Mouse (Mus musculus): Measurements from ENCODE around the gene Ascc3. TPM values are rescaled to one million over a fixed set of nuclear protein-coding genes. Genes with fewer than 3 reads are reported as not detected.

Gene Ascc3
- polyA plus RNA-seq (2014; fragmentation: Nextera tagmentation; extraction: Ambion mirVana) = 20.3 and 25.9 TPM in 2 replicates

GRCm38 (mm10) chr10:50592355-50593293 is at the start of gene Ascc3:
Ascc3 (plus strand) TSS chr10:50592669.
- WGBS = under 1% methylated on average over 75 of the region's 79 CpGs
- H3K4me1 ChIP-seq (replicated peaks; ENCODE audit: control insufficient read depth, insufficient read depth, low read length) = no peaks in the 10 kb centered on the region
- H3K9ac ChIP-seq (ENCODE audit: low read length) = peak within 1 kb of the TSS; percentile 76
- peak within 1 kb of the TSS; percentile 68 for H3K27ac ChIP-seq (ENCODE audit: low read depth, low read length)
- no peaks in the 10 kb centered on the region for H3K9me3 ChIP-seq (ENCODE audit: control insufficient read depth, low read length)
- peak within 1 kb of the TSS; percentile 64 for H3K4me2 ChIP-seq (ENCODE audit: low read depth, low read length, severe bottlenecking)
- H3K27me3 ChIP-seq (ENCODE audit: control insufficient read depth, insufficient read depth, low read length) = no peaks in the 10 kb centered on the region
- no peaks in the 10 kb centered on the region for H3K36me3 ChIP-seq (ENCODE audit: control insufficient read depth, insufficient read depth, low read length)
- DNase-seq (ENCODE audit: low spot score) (peak; percentile 96), ATAC-seq (replicated peaks; ENCODE audit: low FRiP score) (peak; percentile 100)
- H3K4me3 ChIP-seq (ENCODE audit: low read depth, low read length) = peak within 1 kb of the TSS; percentile 76

DNA sequence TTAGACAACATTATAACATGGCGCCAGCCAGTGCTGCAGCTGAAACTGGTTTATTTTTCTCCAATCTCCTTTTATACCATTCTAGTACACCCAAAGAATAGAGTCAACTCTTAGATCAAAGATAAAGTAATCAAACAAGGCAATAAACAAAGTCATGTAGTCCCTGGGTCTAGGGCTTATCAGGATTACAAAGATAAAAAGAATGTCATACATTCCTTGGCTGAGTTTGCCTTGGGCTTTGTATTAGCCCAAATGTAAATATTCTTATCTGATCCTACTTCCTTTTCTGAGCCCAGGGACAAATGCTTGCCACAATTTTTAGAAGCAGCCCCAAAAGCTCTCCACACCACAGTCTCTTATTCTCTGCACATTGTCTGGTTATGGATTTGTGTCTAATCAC is 7.7 kb upstream of the Ascc3 start:
- Histone ChIP-seq H3K9ac (ENCODE audit: low read length) (no peak overlapping the region), H3K4me3 (ENCODE audit: low read depth, low read length) (no peak overlapping the region), H3K36me3 (ENCODE audit: control insufficient read depth, insufficient read depth, low read length) (no peaks in the 10 kb centered on the region), H3K27ac (ENCODE audit: low read depth, low read length) (no peak overlapping the region), H3K27me3 (ENCODE audit: control insufficient read depth, insufficient read depth, low read length) (no peaks in the 10 kb centered on the region), H3K9me3 (ENCODE audit: control insufficient read depth, low read length) (no peaks in the 10 kb centered on the region), H3K4me2 (ENCODE audit: low read depth, low read length, severe bottlenecking) (no peak overlapping the region), H3K4me1 (replicated peaks; ENCODE audit: control insufficient read depth, insufficient read depth, low read length) (no peaks in the 10 kb centered on the region)
- ATAC-seq (replicated peaks; ENCODE audit: low FRiP score) (no peak), DNase-seq (ENCODE audit: low spot score) (no peak)
- WGBS = 88% methylated on average over 1 of the region's 1 CpGs

GRCm38 (mm10) chr10:50586556-50586955 is 5.9 kb upstream of the Ascc3 start:
- Histone ChIP-seq H3K27me3 (ENCODE audit: control insufficient read depth, insufficient read depth, low read length) (no peaks in the 10 kb centered on the region), H3K27ac (ENCODE audit: low read depth, low read length) (no peak overlapping the region), H3K9ac (ENCODE audit: low read length) (no peak overlapping the region), H3K36me3 (ENCODE audit: control insufficient read depth, insufficient read depth, low read length) (no peaks in the 10 kb centered on the region), H3K4me1 (replicated peaks; ENCODE audit: control insufficient read depth, insufficient read depth, low read length) (no peaks in the 10 kb centered on the region), H3K4me2 (ENCODE audit: low read depth, low read length, severe bottlenecking) (no peak overlapping the region), H3K9me3 (ENCODE audit: control insufficient read depth, low read length) (no peaks in the 10 kb centered on the region), H3K4me3 (ENCODE audit: low read depth, low read length) (no peak overlapping the region)
- DNase-seq (ENCODE audit: low spot score) = no peak
- WGBS = 83% methylated on average over 1 of the region's 1 CpGs
- ATAC-seq (replicated peaks; ENCODE audit: low FRiP score) = no peak

DNA sequence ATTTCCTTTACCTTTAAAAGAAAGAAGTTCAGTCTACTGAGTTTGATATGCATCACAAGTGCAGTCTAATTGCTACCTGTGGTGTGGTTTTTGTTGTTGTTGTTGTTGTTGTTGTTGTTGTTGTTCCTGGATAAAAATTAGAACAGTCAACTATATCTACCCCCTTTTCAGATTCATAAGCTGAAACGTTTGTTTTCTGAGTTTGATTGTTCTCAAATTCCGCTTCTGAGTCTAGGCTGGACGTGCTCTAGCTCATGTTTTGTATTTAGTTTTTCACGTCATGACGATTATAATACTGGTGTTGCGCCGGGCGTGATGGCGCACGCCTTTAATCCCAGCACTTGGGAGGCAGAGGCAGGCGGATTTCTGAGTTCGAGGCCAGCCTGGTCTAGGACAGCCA is 902 bp downstream of the Ascc3 start:
- no peak for DNase-seq (ENCODE audit: low spot score)
- Histone ChIP-seq H3K27me3 (ENCODE audit: control insufficient read depth, insufficient read depth, low read length) (no peaks in the 10 kb centered on the region), H3K4me1 (replicated peaks; ENCODE audit: control insufficient read depth, insufficient read depth, low read length) (no peaks in the 10 kb centered on the region), H3K27ac (ENCODE audit: low read depth, low read length) (no peak overlapping the region), H3K9ac (ENCODE audit: low read length) (no peak overlapping the region), H3K4me3 (ENCODE audit: low read depth, low read length) (peak overlapping the region; percentile 76), H3K9me3 (ENCODE audit: control insufficient read depth, low read length) (no peaks in the 10 kb centered on the region), H3K4me2 (ENCODE audit: low read depth, low read length, severe bottlenecking) (peak overlapping the region; percentile 64), H3K36me3 (ENCODE audit: control insufficient read depth, insufficient read depth, low read length) (no peaks in the 10 kb centered on the region)
- ATAC-seq (replicated peaks; ENCODE audit: low FRiP score) = no peak
- 76% methylated on average over 12 of the region's 12 CpGs for WGBS

- Histone ChIP-seq H3K9ac (ENCODE audit: low read length) (no peak overlapping the region), H3K4me2 (ENCODE audit: low read depth, low read length, severe bottlenecking) (no peak overlapping the region), H3K36me3 (ENCODE audit: control insufficient read depth, insufficient read depth, low read length) (no peaks in the 10 kb centered on the region), H3K4me1 (replicated peaks; ENCODE audit: control insufficient read depth, insufficient read depth, low read length) (no peaks in the 10 kb centered on the region), H3K27ac (ENCODE audit: low read depth, low read length) (no peak overlapping the region), H3K27me3 (ENCODE audit: control insufficient read depth, insufficient read depth, low read length) (no peaks in the 10 kb centered on the region), H3K9me3 (ENCODE audit: control insufficient read depth, low read length) (no peaks in the 10 kb centered on the region), H3K4me3 (ENCODE audit: low read depth, low read length) (no peak overlapping the region)
- DNase-seq (ENCODE audit: low spot score) = no peak
- no peak for ATAC-seq (replicated peaks; ENCODE audit: low FRiP score)
Measured at GRCm38 (mm10) chr10:50595340-50595739, 2.9 kb downstream of the Ascc3 start.

DNA sequence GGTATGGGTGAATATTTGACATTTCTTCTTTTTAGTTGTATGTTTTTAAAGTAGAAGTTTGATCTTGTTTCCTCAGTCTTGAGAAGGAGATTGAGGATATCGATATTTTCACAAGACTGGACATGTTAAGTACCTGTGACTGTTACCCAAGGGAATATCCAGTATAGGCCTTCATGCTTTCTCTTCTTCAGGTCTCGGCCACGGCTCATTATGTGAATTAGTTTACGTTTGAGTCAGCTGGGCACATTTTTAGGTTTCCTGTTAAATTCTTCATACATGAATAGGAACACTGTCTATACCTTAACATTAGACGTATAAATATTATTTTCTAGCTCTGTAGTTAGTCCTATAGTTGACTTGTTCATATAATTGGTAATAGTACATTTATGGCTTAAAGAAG is 12.4 kb downstream of the Ascc3 start:
- WGBS = 90% methylated on average over 5 of the region's 5 CpGs
- Histone ChIP-seq H3K36me3 (ENCODE audit: control insufficient read depth, insufficient read depth, low read length) (no peaks in the 10 kb centered on the region), H3K27ac (ENCODE audit: low read depth, low read length) (no peak overlapping the region), H3K9me3 (ENCODE audit: control insufficient read depth, low read length) (no peaks in the 10 kb centered on the region), H3K4me2 (ENCODE audit: low read depth, low read length, severe bottlenecking) (no peak overlapping the region), H3K27me3 (ENCODE audit: control insufficient read depth, insufficient read depth, low read length) (no peaks in the 10 kb centered on the region), H3K4me1 (replicated peaks; ENCODE audit: control insufficient read depth, insufficient read depth, low read length) (no peaks in the 10 kb centered on the region), H3K9ac (ENCODE audit: low read length) (no peak overlapping the region), H3K4me3 (ENCODE audit: low read depth, low read length) (no peak overlapping the region)
- DNase-seq (ENCODE audit: low spot score) = no peak
- ATAC-seq (replicated peaks; ENCODE audit: low FRiP score) = no peak

DNA sequence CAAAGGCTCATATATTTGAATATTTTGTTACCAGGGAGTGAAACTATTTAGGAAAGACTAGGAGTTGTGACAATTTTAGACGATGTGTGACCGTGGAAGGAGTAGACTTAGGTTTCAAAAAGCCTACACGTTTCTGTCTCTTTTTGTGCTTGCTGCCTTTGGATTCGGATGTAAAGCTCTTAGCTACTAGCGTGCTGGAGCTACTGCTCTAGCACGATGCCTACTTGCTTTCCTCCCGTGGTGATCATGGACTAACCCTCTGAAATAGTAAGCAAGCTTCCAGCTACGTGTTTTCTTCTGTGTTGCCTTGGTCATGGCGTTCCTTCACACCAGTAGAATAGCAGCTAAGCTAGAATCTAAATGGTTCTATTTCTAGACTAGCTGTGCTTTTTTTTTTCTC is 21.4 kb downstream of the Ascc3 start:
- no peak overlapping the region for H3K27ac ChIP-seq (ENCODE audit: low read depth, low read length)
- WGBS = 95% methylated on average over 9 of the region's 9 CpGs
- no peaks in the 10 kb centered on the region for H3K9me3 ChIP-seq (ENCODE audit: control insufficient read depth, low read length)
- no peak overlapping the region for H3K9ac ChIP-seq (ENCODE audit: low read length)
- no peak for DNase-seq (ENCODE audit: low spot score)
- no peak for ATAC-seq (replicated peaks; ENCODE audit: low FRiP score)
- no peaks in the 10 kb centered on the region for H3K27me3 ChIP-seq (ENCODE audit: control insufficient read depth, insufficient read depth, low read length)
- no peaks in the 10 kb centered on the region for H3K4me1 ChIP-seq (replicated peaks; ENCODE audit: control insufficient read depth, insufficient read depth, low read length)
- no peaks in the 10 kb centered on the region; the same call in 1 of the 2 replicates for H3K36me3 ChIP-seq (ENCODE audit: control insufficient read depth, insufficient read depth, low read length)
- H3K4me2 ChIP-seq (ENCODE audit: low read depth, low read length, severe bottlenecking) = no peak overlapping the region
- no peak overlapping the region for H3K4me3 ChIP-seq (ENCODE audit: low read depth, low read length)

DNA sequence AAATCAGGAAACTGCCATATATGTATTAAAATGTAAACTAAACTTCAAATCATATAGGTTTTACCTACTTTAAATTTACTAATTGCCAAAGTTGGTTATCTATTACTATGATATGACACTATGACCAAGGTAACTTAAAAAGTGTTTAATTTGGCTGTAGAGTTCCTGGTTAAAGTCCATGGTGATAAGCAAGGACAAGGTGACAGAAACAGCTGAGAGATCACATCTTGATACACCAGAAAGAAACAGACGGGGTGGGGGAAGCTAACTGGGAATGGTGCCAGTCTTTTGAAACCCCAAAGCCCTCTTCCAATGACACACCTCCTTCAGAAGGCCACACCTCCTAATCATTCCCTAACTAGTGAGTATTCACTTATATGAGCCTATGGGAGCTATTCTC is 33.4 kb downstream of the Ascc3 start:
- 85% methylated on average over 1 of the region's 1 CpGs for WGBS
- H3K9me3 ChIP-seq (ENCODE audit: control insufficient read depth, low read length) = no peaks in the 10 kb centered on the region; the same call in 1 of the 2 replicates
- DNase-seq (ENCODE audit: low spot score) = no peak
- H3K9ac ChIP-seq (ENCODE audit: low read length) = no peak overlapping the region
- no peaks in the 10 kb centered on the region for H3K36me3 ChIP-seq (ENCODE audit: control insufficient read depth, insufficient read depth, low read length)
- H3K4me1 ChIP-seq (replicated peaks; ENCODE audit: control insufficient read depth, insufficient read depth, low read length) = no peaks in the 10 kb centered on the region
- H3K4me3 ChIP-seq (ENCODE audit: low read depth, low read length) = no peak overlapping the region
- ATAC-seq (replicated peaks; ENCODE audit: low FRiP score) = peak; percentile 42; the same call in 1 of the 2 replicates
- no peak overlapping the region for H3K27ac ChIP-seq (ENCODE audit: low read depth, low read length)
- no peak overlapping the region for H3K4me2 ChIP-seq (ENCODE audit: low read depth, low read length, severe bottlenecking)
- no peaks in the 10 kb centered on the region for H3K27me3 ChIP-seq (ENCODE audit: control insufficient read depth, insufficient read depth, low read length)

- WGBS = 55% methylated on average over 1 of the region's 1 CpGs
- H3K4me3 ChIP-seq (ENCODE audit: low read depth, low read length) = no peak overlapping the region
Measured at GRCm38 (mm10) chr10:50639607-50640006, 47.1 kb downstream of the Ascc3 start.

More at GRCm38 (mm10) chr10:50639607-50640006, 47.1 kb downstream of the Ascc3 start:
- H3K36me3 ChIP-seq (ENCODE audit: control insufficient read depth, insufficient read depth, low read length) = no peaks in the 10 kb centered on the region
- H3K27me3 ChIP-seq (ENCODE audit: control insufficient read depth, insufficient read depth, low read length) = no peaks in the 10 kb centered on the region
- no peaks in the 10 kb centered on the region for H3K9me3 ChIP-seq (ENCODE audit: control insufficient read depth, low read length)
- no peak overlapping the region for H3K27ac ChIP-seq (ENCODE audit: low read depth, low read length)
- no peak overlapping the region for H3K9ac ChIP-seq (ENCODE audit: low read length)
- no peak for DNase-seq (ENCODE audit: low spot score)
- no peak overlapping the region for H3K4me2 ChIP-seq (ENCODE audit: low read depth, low read length, severe bottlenecking)
- no peaks in the 10 kb centered on the region for H3K4me1 ChIP-seq (replicated peaks; ENCODE audit: control insufficient read depth, insufficient read depth, low read length)
- ATAC-seq (replicated peaks; ENCODE audit: low FRiP score) = no peak
